Mouse (Mus musculus): ENCODE measurements around the gene Atp2a2. TPM values are rescaled to one million over a fixed set of nuclear protein-coding genes. Genes with fewer than 3 reads are reported as not detected.

The Atp2a2 gene
- polyA plus RNA-seq, 1 experiment from 2014 or later, result 47.2 TPM

DNA sequence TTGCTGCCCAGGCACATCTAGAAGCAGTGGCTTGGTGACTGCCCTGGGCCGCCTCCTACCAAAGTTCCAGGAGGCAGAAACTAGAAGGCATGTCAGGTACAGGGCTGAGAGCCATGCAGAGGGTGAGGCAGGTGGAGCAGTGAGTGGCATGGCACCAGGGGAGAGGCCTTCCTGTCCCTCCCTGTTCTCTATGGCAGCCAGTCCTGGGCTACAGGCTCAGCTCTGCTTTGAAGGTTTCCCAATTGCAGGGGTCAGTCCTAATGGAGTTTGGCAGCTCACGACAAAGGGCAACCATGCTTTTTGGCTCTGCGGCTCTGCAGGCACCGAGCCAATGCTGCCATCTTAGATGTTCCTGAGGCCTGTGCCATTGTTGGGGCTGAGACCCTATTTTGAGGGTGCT is 47.6 kb downstream of the Atp2a2 start:
- Histone ChIP-seq H3K4me1 (ENCODE audit: control insufficient read depth, insufficient read depth, low read depth, low read length) (no peaks in the 10 kb centered on the region), H3K9me3 (ENCODE audit: control insufficient read depth, low read length) (no peaks in the 10 kb centered on the region), H3K4me2 (ENCODE audit: low read length) (no peak overlapping the region), H3K9ac (ENCODE audit: low read depth, low read length) (no peak overlapping the region), H3K27me3 (replicated peaks; ENCODE audit: control insufficient read depth, insufficient read depth, low read length) (no peaks in the 10 kb centered on the region), H3K4me3 (ENCODE audit: low read length) (no peak overlapping the region), H3K36me3 (ENCODE audit: control insufficient read depth, insufficient read depth, low read length) (peaks cover 56% of the 10 kb centered on the region), H3K27ac (ENCODE audit: low read depth, low read length) (peak overlapping the region; percentile 32; the same call in 1 of the 2 replicates)
- WGBS, result 81% methylated on average over 4 of the region's 4 CpGs
- ATAC-seq, result no peak

GRCm38 (mm10) chr5:122453188-122453587 is 48.8 kb downstream of the Atp2a2 start:
- WGBS, result 76% methylated on average over 6 of the region's 6 CpGs

GRCm38 (mm10) chr5:122452194-122452593 is 49.8 kb downstream of the Atp2a2 start:
- Histone ChIP-seq H3K4me1 (ENCODE audit: control insufficient read depth, insufficient read depth, low read depth, low read length) (no peaks in the 10 kb centered on the region), H3K9ac (ENCODE audit: low read depth, low read length) (no peak overlapping the region), H3K27me3 (replicated peaks; ENCODE audit: control insufficient read depth, insufficient read depth, low read length) (no peaks in the 10 kb centered on the region), H3K36me3 (ENCODE audit: control insufficient read depth, insufficient read depth, low read length) (peaks cover 35% of the 10 kb centered on the region), H3K4me2 (ENCODE audit: low read length) (no peak overlapping the region), H3K4me3 (ENCODE audit: low read length) (no peak overlapping the region), H3K27ac (ENCODE audit: low read depth, low read length) (no peak overlapping the region), H3K9me3 (ENCODE audit: control insufficient read depth, low read length) (no peaks in the 10 kb centered on the region)
- ATAC-seq, result no peak
- 76% methylated on average over 7 of the region's 7 CpGs for WGBS

More at GRCm38 (mm10) chr5:122453188-122453587, 48.8 kb downstream of the Atp2a2 start:
- no peak overlapping the region for H3K4me3 ChIP-seq (ENCODE audit: low read length)
- no peaks in the 10 kb centered on the region for H3K4me1 ChIP-seq (ENCODE audit: control insufficient read depth, insufficient read depth, low read depth, low read length)
- no peak overlapping the region for H3K9ac ChIP-seq (ENCODE audit: low read depth, low read length)
- peaks cover 43% of the 10 kb centered on the region for H3K36me3 ChIP-seq (ENCODE audit: control insufficient read depth, insufficient read depth, low read length)
- no peak overlapping the region for H3K4me2 ChIP-seq (ENCODE audit: low read length)
- no peaks in the 10 kb centered on the region for H3K9me3 ChIP-seq (ENCODE audit: control insufficient read depth, low read length)
- ATAC-seq, result no peak
- no peak overlapping the region for H3K27ac ChIP-seq (ENCODE audit: low read depth, low read length)
- H3K27me3 ChIP-seq (replicated peaks; ENCODE audit: control insufficient read depth, insufficient read depth, low read length), result no peaks in the 10 kb centered on the region

DNA sequence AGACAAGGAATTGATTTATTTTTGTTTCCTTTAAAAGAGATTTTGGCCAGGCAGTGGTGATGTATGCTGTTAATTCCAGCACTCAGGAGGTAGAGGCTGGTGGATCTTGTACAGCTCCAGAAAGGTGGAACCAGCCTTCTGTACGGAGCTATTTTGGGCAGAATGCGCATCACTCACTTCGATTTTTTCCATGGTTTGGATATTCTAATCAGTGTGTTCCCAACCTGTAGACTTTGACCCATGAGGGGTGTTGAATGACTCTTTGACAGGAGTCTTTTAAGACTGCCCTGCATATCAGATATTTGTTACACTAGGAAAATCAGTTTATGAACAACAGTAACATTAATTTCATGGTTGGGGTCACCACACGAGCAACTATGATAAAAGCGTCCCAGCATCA is 50.7 kb downstream of the Atp2a2 start:
- WGBS, result 90% methylated on average over 5 of the region's 5 CpGs
- Histone ChIP-seq H3K4me1 (ENCODE audit: control insufficient read depth, insufficient read depth, low read depth, low read length) (no peaks in the 10 kb centered on the region), H3K36me3 (ENCODE audit: control insufficient read depth, insufficient read depth, low read length) (peaks cover 33% of the 10 kb centered on the region)

GRCm38 (mm10) chr5:122450913-122451317 is 51.1 kb downstream of the Atp2a2 start:
- no peaks in the 10 kb centered on the region for H3K9me3 ChIP-seq (ENCODE audit: control insufficient read depth, low read length)
- H3K27me3 ChIP-seq (replicated peaks; ENCODE audit: control insufficient read depth, insufficient read depth, low read length), result no peaks in the 10 kb centered on the region
- no peak overlapping the region for H3K4me2 ChIP-seq (ENCODE audit: low read length)
- 62% methylated on average over 5 of the region's 5 CpGs for WGBS
- no peak overlapping the region for H3K9ac ChIP-seq (ENCODE audit: low read depth, low read length)
- no peak overlapping the region for H3K4me3 ChIP-seq (ENCODE audit: low read length)
- peaks cover 33% of the 10 kb centered on the region for H3K36me3 ChIP-seq (ENCODE audit: control insufficient read depth, insufficient read depth, low read length)
- no peak overlapping the region for H3K27ac ChIP-seq (ENCODE audit: low read depth, low read length)
- ATAC-seq, result no peak
- no peaks in the 10 kb centered on the region for H3K4me1 ChIP-seq (ENCODE audit: control insufficient read depth, insufficient read depth, low read depth, low read length)

More for the DNA sequence above, 50.7 kb downstream of the Atp2a2 start:
- H3K27ac ChIP-seq (ENCODE audit: low read depth, low read length), result no peak overlapping the region
- no peak overlapping the region for H3K4me3 ChIP-seq (ENCODE audit: low read length)
- no peaks in the 10 kb centered on the region for H3K27me3 ChIP-seq (replicated peaks; ENCODE audit: control insufficient read depth, insufficient read depth, low read length)
- no peak overlapping the region for H3K4me2 ChIP-seq (ENCODE audit: low read length)
- H3K9ac ChIP-seq (ENCODE audit: low read depth, low read length), result no peak overlapping the region
- no peaks in the 10 kb centered on the region for H3K9me3 ChIP-seq (ENCODE audit: control insufficient read depth, low read length)
- ATAC-seq, result no peak

DNA sequence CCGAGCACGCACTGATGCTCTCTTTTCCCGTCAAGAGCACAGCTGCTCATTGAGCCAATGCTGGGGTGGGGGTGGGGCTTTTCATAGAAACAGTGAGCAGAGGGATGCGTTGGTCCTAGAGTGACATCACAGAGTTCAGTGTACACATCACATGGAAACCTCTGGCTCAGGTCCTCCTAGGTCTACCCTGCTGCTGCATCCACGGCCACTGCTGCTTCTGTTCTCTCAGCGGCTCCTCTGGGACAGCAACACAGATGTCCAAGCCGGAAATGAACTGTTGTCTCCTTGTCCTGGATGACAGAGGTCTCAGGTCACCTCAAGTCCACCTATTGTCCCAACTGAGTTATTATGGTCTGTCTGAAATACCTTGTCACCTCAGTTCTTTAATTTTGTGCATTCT is 52.1 kb downstream of the Atp2a2 start:
- Histone ChIP-seq H3K27ac (ENCODE audit: low read depth, low read length) (no peak overlapping the region), H3K4me3 (ENCODE audit: low read length) (no peak overlapping the region), H3K4me2 (ENCODE audit: low read length) (no peak overlapping the region), H3K9ac (ENCODE audit: low read depth, low read length) (no peak overlapping the region), H3K9me3 (ENCODE audit: control insufficient read depth, low read length) (no peaks in the 10 kb centered on the region), H3K27me3 (replicated peaks; ENCODE audit: control insufficient read depth, insufficient read depth, low read length) (no peaks in the 10 kb centered on the region), H3K4me1 (ENCODE audit: control insufficient read depth, insufficient read depth, low read depth, low read length) (no peaks in the 10 kb centered on the region), H3K36me3 (ENCODE audit: control insufficient read depth, insufficient read depth, low read length) (peaks cover 24% of the 10 kb centered on the region)
- no peak for ATAC-seq
- 35% methylated on average over 7 of the region's 7 CpGs for WGBS

DNA sequence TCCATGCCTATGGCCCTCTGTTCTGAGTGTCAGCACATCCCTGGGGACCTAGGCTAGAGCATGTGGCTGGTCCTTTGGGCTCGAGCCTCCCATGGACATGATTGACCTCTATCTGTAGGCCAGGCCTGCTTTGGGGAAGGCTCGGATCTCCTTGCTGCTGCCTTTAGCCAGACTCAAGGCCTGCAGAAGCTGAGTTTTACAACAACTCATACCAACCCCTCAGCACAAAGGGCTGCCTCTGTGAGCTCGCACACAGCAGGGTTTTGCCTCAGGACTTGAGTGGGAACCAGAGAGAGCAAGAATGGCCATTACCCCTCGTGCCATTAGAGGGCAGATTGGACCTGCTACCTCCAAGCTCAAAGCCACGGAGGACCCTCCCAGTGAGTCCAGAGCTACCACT is 53.2 kb downstream of the Atp2a2 start:
- no peaks in the 10 kb centered on the region for H3K4me1 ChIP-seq (ENCODE audit: control insufficient read depth, insufficient read depth, low read depth, low read length)
- no peak overlapping the region for H3K4me2 ChIP-seq (ENCODE audit: low read length)
- H3K27me3 ChIP-seq (replicated peaks; ENCODE audit: control insufficient read depth, insufficient read depth, low read length), result no peaks in the 10 kb centered on the region
- H3K9ac ChIP-seq (ENCODE audit: low read depth, low read length), result no peak overlapping the region
- peaks cover 23% of the 10 kb centered on the region for H3K36me3 ChIP-seq (ENCODE audit: control insufficient read depth, insufficient read depth, low read length)
- 73% methylated on average over 5 of the region's 5 CpGs for WGBS
- no peaks in the 10 kb centered on the region for H3K9me3 ChIP-seq (ENCODE audit: control insufficient read depth, low read length)
- no peak for ATAC-seq
- H3K4me3 ChIP-seq (ENCODE audit: low read length), result no peak overlapping the region
- no peak overlapping the region for H3K27ac ChIP-seq (ENCODE audit: low read depth, low read length)

DNA sequence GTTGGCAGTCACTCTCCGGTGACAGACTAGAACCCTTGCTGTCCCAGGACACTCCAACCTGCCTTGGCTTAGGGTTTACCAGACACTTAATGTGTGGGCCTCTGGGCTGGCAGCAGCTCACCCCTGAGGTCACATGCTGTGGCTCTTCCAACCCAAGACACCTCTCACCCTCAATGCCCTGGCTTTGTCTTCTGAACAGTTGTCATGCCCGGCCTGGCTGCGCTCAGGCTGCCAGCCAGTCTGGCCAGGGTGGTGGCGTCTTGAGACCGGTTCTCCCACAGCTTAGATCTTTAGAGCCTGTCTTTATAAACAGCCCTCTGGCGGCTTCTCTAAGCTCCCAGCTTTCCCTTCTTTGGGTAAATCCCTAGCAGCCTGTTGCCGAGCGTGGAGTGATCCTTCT is 54.2 kb downstream of the Atp2a2 start:
- Histone ChIP-seq H3K27me3 (replicated peaks; ENCODE audit: control insufficient read depth, insufficient read depth, low read length) (no peaks in the 10 kb centered on the region), H3K36me3 (ENCODE audit: control insufficient read depth, insufficient read depth, low read length) (peaks cover 18% of the 10 kb centered on the region), H3K4me2 (ENCODE audit: low read length) (no peak overlapping the region), H3K4me3 (ENCODE audit: low read length) (no peak overlapping the region), H3K4me1 (ENCODE audit: control insufficient read depth, insufficient read depth, low read depth, low read length) (no peaks in the 10 kb centered on the region), H3K27ac (ENCODE audit: low read depth, low read length) (no peak overlapping the region), H3K9ac (ENCODE audit: low read depth, low read length) (no peak overlapping the region), H3K9me3 (ENCODE audit: control insufficient read depth, low read length) (no peaks in the 10 kb centered on the region)
- 79% methylated on average over 8 of the region's 8 CpGs for WGBS
- peak; percentile 25; the same call in 1 of the 2 replicates for ATAC-seq

- ATAC-seq, result no peak
- WGBS, result 93% methylated on average over 11 of the region's 11 CpGs
- peaks cover 30% of the 10 kb centered on the region for H3K36me3 ChIP-seq (ENCODE audit: control insufficient read depth, insufficient read depth, low read length)
These were observed 56.9 kb downstream of the Atp2a2 start for GRCm38 (mm10) chr5:122445051-122445610.

DNA sequence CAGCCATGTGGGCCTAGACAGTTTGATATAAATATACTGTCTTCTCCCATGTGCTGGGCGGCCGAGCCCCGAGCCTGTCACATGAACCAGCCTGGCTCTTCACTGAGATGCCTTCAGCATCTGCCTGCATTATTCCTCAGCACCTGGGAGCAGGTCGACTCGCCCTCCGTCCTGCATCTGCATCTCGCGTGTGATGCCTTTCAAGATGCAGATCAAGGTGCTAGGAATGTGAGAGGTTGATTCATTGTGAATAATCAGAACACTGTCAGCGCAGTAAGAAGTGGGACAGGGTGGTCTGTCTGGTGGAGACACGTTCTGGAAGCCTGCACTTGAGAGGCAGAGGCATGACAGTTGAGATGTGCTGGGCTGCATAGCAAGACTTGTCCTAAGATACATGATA is 57.5 kb downstream of the Atp2a2 start:
- ATAC-seq, result no peak
- Histone ChIP-seq H3K4me2 (ENCODE audit: low read length) (no peak overlapping the region), H3K9ac (ENCODE audit: low read depth, low read length) (no peak overlapping the region), H3K27ac (ENCODE audit: low read depth, low read length) (no peak overlapping the region), H3K4me1 (ENCODE audit: control insufficient read depth, insufficient read depth, low read depth, low read length) (no peaks in the 10 kb centered on the region), H3K9me3 (ENCODE audit: control insufficient read depth, low read length) (no peaks in the 10 kb centered on the region), H3K27me3 (replicated peaks; ENCODE audit: control insufficient read depth, insufficient read depth, low read length) (no peaks in the 10 kb centered on the region), H3K4me3 (ENCODE audit: low read length) (no peak overlapping the region), H3K36me3 (ENCODE audit: control insufficient read depth, insufficient read depth, low read length) (peaks cover 34% of the 10 kb centered on the region)
- 94% methylated on average over 10 of the region's 10 CpGs for WGBS

More at GRCm38 (mm10) chr5:122445051-122445610, 56.9 kb downstream of the Atp2a2 start:
- Histone ChIP-seq H3K9me3 (ENCODE audit: control insufficient read depth, low read length) (no peaks in the 10 kb centered on the region), H3K4me2 (ENCODE audit: low read length) (no peak overlapping the region), H3K4me3 (ENCODE audit: low read length) (no peak overlapping the region), H3K27ac (ENCODE audit: low read depth, low read length) (no peak overlapping the region), H3K9ac (ENCODE audit: low read depth, low read length) (no peak overlapping the region), H3K27me3 (replicated peaks; ENCODE audit: control insufficient read depth, insufficient read depth, low read length) (no peaks in the 10 kb centered on the region), H3K4me1 (ENCODE audit: control insufficient read depth, insufficient read depth, low read depth, low read length) (no peaks in the 10 kb centered on the region)
